Mouse (Mus musculus): ENCODE data around the gene Fer. TPM values are rescaled to one million over a fixed set of nuclear protein-coding genes. Genes with fewer than 3 reads are reported as not detected.

Gene Fer
- 29.7 and 31.8 TPM in 2 replicates for polyA plus RNA-seq (2015; fragmentation: Nextera tagmentation; extraction: Ambion mirVana)

DNA sequence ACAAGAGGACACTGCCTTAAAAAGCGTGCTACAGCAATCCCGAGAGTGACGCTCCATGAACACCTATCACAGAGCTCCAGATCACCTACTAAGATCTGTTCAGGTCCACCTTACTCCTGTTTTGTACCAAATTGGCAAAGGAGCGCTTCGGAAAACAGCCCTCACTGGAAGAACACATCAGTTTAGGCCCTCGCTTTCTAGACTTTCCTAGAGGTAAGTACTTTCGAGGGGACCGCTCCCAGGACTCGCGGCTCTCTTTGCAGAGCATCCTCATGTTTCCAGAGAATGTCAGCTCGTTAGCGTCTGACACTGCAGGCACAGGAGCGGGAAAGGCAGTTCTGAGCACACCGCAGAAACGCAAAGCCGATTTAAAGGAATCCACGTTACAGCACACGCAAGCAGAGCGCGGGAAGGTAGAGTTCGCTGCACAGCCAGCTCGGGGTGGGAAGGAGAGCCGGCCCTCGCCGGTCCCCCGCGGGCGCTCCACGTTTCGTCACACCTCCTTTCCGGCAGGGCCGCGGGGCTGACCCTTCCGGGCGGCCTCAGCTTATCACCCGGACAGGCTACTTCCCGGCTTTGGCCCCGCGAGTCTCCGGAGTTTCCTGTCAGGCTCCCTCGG, at the start of gene Fer:
Gene Fer, plus strand, starts transcription at position 51 of the 619 bp plus-strand sequence.
- H3K27ac ChIP-seq (ENCODE audit: low read length): peak within 1 kb of the TSS; percentile 86

DNA sequence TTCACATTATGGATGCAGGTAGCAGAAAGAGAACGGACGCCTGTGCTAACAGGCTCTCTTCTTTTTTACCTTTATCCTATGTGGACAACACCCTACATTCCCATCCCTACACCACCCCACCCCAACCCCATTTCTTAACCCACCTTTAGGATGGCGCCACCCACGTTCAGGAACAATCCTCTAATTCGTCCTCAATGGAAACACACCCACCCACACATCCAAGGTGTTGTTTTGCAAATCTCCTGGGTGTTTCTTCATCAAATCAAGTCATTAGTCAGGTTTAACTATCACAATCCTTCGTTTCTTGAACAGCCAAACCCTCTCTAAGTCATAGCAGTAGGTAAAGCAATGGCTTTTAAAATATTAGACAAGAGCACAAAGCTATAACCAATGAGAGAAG, 49.3 kb upstream of the Fer start:
- Histone ChIP-seq H3K4me2 (ENCODE audit: low read depth, low read length) (no peak overlapping the region), H3K36me3 (ENCODE audit: control insufficient read depth, insufficient read depth, low read length) (no peaks in the 10 kb centered on the region), H3K9ac (ENCODE audit: low read length) (no peak overlapping the region), H3K27ac (ENCODE audit: low read length) (no peak overlapping the region), H3K27me3 (ENCODE audit: control insufficient read depth, insufficient read depth, low read length) (no peaks in the 10 kb centered on the region), H3K4me1 (ENCODE audit: control insufficient read depth, insufficient read depth, low read length) (no peaks in the 10 kb centered on the region), H3K9me3 (replicated peaks; ENCODE audit: control insufficient read depth, low read length) (no peaks in the 10 kb centered on the region), H3K4me3 (replicated peaks; ENCODE audit: low read length) (no peak overlapping the region)
- ATAC-seq (ENCODE audit: insufficient read depth, low FRiP score): no peak
- WGBS: 77% methylated on average over 6 of the region's 6 CpGs

More for the DNA sequence above, at the start of gene Fer:
- H3K4me2 ChIP-seq (ENCODE audit: low read depth, low read length): peak within 1 kb of the TSS; percentile 95
- no peaks in the 10 kb centered on the region for H3K36me3 ChIP-seq (ENCODE audit: control insufficient read depth, insufficient read depth, low read length)
- peak within 1 kb of the TSS; percentile 96 for H3K4me3 ChIP-seq (replicated peaks; ENCODE audit: low read length)
- peak within 1 kb of the TSS; percentile 92 for H3K9ac ChIP-seq (ENCODE audit: low read length)
- ATAC-seq (ENCODE audit: insufficient read depth, low FRiP score): peak; percentile 53
- WGBS: under 1% methylated on average over 41 of the region's 41 CpGs
- H3K4me1 ChIP-seq (ENCODE audit: control insufficient read depth, insufficient read depth, low read length): peaks cover 10% of the 10 kb centered on the region; the same call in 1 of the 2 replicates
- H3K27me3 ChIP-seq (ENCODE audit: control insufficient read depth, insufficient read depth, low read length): no peaks in the 10 kb centered on the region
- H3K9me3 ChIP-seq (replicated peaks; ENCODE audit: control insufficient read depth, low read length): no peaks in the 10 kb centered on the region

DNA sequence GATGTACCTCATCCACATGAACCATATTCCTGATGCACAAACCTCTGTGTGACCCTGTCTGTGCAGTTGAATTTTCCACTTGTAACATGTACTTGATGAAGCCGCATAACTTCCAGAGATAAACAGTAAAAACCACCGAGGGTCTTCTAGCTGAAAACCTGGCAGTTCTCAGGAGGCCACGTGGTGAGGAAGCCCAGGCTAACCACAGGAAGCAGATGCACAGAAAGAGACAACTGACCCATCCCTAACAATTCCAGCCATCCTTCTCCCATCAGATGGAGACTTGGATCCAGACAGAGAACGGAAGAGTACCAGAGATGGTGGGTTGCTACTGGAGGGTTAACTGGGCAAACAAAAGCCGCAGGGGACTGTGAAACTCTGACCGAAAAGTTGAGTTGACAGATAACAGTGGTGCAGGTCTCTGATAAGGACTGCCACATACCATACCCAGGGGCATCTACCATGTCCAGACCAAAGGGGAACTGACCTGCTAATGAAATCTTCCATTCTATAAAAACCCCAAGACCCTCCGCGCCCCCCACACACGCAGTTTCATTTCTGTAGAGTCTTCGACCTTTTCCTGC, 44.3 kb upstream of the Fer start:
- WGBS: 63% methylated on average over 10 of the region's 10 CpGs
- no peaks in the 10 kb centered on the region for H3K9me3 ChIP-seq (replicated peaks; ENCODE audit: control insufficient read depth, low read length)
- no peak overlapping the region for H3K27ac ChIP-seq (ENCODE audit: low read length)
- no peaks in the 10 kb centered on the region for H3K4me1 ChIP-seq (ENCODE audit: control insufficient read depth, insufficient read depth, low read length)
- no peak overlapping the region for H3K4me2 ChIP-seq (ENCODE audit: low read depth, low read length)
- no peaks in the 10 kb centered on the region for H3K27me3 ChIP-seq (ENCODE audit: control insufficient read depth, insufficient read depth, low read length)
- ATAC-seq (ENCODE audit: insufficient read depth, low FRiP score): no peak
- H3K9ac ChIP-seq (ENCODE audit: low read length): no peak overlapping the region
- H3K4me3 ChIP-seq (replicated peaks; ENCODE audit: low read length): no peak overlapping the region
- H3K36me3 ChIP-seq (ENCODE audit: control insufficient read depth, insufficient read depth, low read length): no peaks in the 10 kb centered on the region

DNA sequence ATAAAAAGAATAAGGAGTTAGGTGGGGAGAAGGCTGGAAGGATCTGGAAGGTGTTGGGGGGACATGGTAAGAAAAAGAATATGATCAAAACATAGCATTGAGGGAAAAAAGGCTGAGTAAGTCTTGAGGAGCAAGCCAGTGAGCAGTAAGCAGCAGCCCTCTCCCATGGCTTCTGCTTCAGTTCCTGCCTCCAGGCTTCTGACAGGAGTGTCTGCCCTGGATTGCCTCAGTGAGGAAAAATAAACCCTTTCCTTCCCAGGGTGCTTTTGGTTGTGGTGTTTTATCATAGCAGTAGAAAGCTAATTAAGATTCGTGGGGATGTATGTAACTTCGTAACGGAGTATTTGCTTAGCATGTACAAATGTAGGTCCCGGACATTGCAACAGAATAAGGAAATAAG, 38.7 kb upstream of the Fer start:
- Histone ChIP-seq H3K4me2 (ENCODE audit: low read depth, low read length) (no peak overlapping the region), H3K4me3 (replicated peaks; ENCODE audit: low read length) (no peak overlapping the region), H3K27me3 (ENCODE audit: control insufficient read depth, insufficient read depth, low read length) (no peaks in the 10 kb centered on the region), H3K36me3 (ENCODE audit: control insufficient read depth, insufficient read depth, low read length) (no peaks in the 10 kb centered on the region), H3K9ac (ENCODE audit: low read length) (no peak overlapping the region), H3K4me1 (ENCODE audit: control insufficient read depth, insufficient read depth, low read length) (no peaks in the 10 kb centered on the region), H3K9me3 (replicated peaks; ENCODE audit: control insufficient read depth, low read length) (no peaks in the 10 kb centered on the region), H3K27ac (ENCODE audit: low read length) (no peak overlapping the region)
- WGBS: 85% methylated on average over 4 of the region's 4 CpGs
- no peak for ATAC-seq (ENCODE audit: insufficient read depth, low FRiP score)

DNA sequence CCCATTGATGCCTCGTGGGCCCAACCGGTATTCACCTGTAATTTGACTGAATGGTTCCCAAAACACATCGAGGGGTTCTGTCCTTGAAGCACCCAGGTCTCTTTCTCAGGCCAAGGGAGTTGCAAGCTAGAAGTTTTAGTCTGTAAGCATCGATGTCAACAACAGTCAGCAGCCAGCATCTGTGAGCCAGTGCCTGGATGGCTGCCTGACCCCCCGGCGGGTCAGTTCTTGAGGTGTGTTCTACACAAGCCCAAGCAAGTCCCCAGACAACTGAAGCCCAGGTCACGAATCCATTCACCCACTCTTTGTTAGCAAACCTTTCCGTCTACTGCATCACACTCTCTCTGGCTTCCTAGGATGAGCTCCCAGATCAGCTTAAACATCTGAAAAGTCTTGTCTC, 36.7 kb upstream of the Fer start:
- no peak overlapping the region for H3K4me3 ChIP-seq (replicated peaks; ENCODE audit: low read length)
- 86% methylated on average over 8 of the region's 8 CpGs for WGBS
- no peak overlapping the region for H3K4me2 ChIP-seq (ENCODE audit: low read depth, low read length)
- no peaks in the 10 kb centered on the region for H3K4me1 ChIP-seq (ENCODE audit: control insufficient read depth, insufficient read depth, low read length)
- no peaks in the 10 kb centered on the region for H3K9me3 ChIP-seq (replicated peaks; ENCODE audit: control insufficient read depth, low read length)
- no peak overlapping the region for H3K27ac ChIP-seq (ENCODE audit: low read length)
- H3K36me3 ChIP-seq (ENCODE audit: control insufficient read depth, insufficient read depth, low read length): no peaks in the 10 kb centered on the region
- H3K9ac ChIP-seq (ENCODE audit: low read length): no peak overlapping the region
- H3K27me3 ChIP-seq (ENCODE audit: control insufficient read depth, insufficient read depth, low read length): no peaks in the 10 kb centered on the region
- ATAC-seq (ENCODE audit: insufficient read depth, low FRiP score): no peak

DNA sequence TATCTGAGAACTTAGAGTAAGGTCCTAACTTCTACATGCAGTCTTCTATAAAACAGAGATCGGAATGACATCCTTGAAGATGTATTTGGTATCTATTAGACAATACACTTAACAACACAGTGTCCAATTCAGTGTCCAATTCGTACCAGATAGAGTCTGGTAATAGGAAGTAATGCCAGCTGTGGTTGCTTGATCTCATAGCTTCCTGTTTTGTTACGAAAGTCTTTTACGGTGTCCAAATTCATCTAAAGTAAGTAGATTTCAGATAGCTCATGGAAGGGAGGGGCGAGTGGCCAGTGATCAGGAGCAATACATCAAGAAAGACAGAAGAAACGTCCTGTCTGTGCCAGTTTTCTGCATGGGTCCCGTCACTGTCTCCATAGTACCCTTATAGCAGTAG, 36.1 kb upstream of the Fer start:
- H3K4me1 ChIP-seq (ENCODE audit: control insufficient read depth, insufficient read depth, low read length): no peaks in the 10 kb centered on the region
- 72% methylated on average over 7 of the region's 7 CpGs for WGBS
- ATAC-seq (ENCODE audit: insufficient read depth, low FRiP score): no peak
- H3K27me3 ChIP-seq (ENCODE audit: control insufficient read depth, insufficient read depth, low read length): no peaks in the 10 kb centered on the region
- no peaks in the 10 kb centered on the region for H3K9me3 ChIP-seq (replicated peaks; ENCODE audit: control insufficient read depth, low read length)
- H3K4me3 ChIP-seq (replicated peaks; ENCODE audit: low read length): no peak overlapping the region
- no peaks in the 10 kb centered on the region for H3K36me3 ChIP-seq (ENCODE audit: control insufficient read depth, insufficient read depth, low read length)
- H3K4me2 ChIP-seq (ENCODE audit: low read depth, low read length): no peak overlapping the region
- no peak overlapping the region for H3K27ac ChIP-seq (ENCODE audit: low read length)
- no peak overlapping the region for H3K9ac ChIP-seq (ENCODE audit: low read length)

DNA sequence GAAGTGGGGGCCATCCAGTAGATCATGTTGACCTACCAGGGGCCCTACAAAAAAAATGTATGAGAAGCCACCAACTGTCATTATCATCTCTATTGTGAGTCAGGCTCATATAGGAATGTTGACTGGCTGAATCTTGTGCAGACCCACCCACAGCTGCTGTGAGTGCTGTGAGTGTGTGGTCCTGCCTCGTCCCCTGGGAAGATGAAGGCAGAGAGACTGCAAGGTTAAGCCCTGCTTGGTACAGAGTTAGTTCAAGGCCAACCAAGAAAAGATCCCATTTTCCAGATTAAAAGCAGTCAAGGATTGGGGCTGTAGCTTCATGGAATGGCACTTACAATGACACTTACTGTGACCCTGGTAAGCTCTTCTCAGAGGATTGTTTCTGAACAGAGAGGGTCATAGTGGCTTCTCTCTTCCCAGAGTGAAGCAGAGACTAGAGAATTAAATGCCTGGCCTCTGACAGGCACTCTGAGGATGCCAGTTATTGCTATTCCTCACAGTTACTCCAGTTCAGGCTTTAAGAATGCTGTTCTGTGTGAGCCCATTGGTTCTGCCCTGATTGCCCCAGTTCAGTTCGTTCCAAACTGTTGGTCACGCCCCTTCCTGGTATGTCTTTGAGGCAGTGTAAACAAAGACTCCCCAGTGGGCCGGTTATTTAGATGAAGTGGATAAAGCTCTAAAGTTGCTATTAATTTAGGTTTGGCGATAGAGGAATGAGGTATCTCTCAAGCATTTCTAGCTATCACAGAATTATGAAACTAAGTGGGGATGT, 34.1 kb upstream of the Fer start:
- Histone ChIP-seq H3K4me1 (ENCODE audit: control insufficient read depth, insufficient read depth, low read length) (no peaks in the 10 kb centered on the region), H3K27me3 (ENCODE audit: control insufficient read depth, insufficient read depth, low read length) (no peaks in the 10 kb centered on the region), H3K27ac (ENCODE audit: low read length) (no peak overlapping the region), H3K4me2 (ENCODE audit: low read depth, low read length) (no peak overlapping the region), H3K9me3 (replicated peaks; ENCODE audit: control insufficient read depth, low read length) (no peaks in the 10 kb centered on the region), H3K9ac (ENCODE audit: low read length) (no peak overlapping the region), H3K36me3 (ENCODE audit: control insufficient read depth, insufficient read depth, low read length) (no peaks in the 10 kb centered on the region), H3K4me3 (replicated peaks; ENCODE audit: low read length) (no peak overlapping the region)
- WGBS: 38% methylated on average over 5 of the region's 5 CpGs
- no peak for ATAC-seq (ENCODE audit: insufficient read depth, low FRiP score)

DNA sequence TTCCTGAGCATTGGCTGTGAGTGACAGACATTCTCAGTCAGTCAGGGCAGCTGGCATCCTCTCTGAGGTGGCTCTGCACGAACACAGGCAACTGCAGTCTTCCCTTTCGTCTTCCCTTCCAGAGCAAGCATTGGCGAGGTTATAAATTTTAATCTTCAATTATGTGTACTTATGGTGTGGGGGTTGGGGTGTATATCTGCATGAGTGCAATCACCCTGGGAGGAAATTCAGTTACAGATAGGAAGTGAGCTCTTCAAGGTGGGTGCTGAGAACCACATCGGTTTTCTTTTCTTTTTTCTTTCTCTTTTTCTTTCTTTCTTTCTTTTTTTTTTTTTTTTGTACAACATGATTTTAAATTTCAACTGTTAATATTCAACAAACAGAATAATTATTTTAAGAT, 31.3 kb upstream of the Fer start:
- no peaks in the 10 kb centered on the region for H3K4me1 ChIP-seq (ENCODE audit: control insufficient read depth, insufficient read depth, low read length)
- WGBS: 76% methylated on average over 4 of the region's 4 CpGs
- no peak for ATAC-seq (ENCODE audit: insufficient read depth, low FRiP score)
- H3K4me3 ChIP-seq (replicated peaks; ENCODE audit: low read length): no peak overlapping the region
- no peak overlapping the region for H3K4me2 ChIP-seq (ENCODE audit: low read depth, low read length)
- no peak overlapping the region for H3K9ac ChIP-seq (ENCODE audit: low read length)
- H3K36me3 ChIP-seq (ENCODE audit: control insufficient read depth, insufficient read depth, low read length): no peaks in the 10 kb centered on the region
- no peaks in the 10 kb centered on the region for H3K27me3 ChIP-seq (ENCODE audit: control insufficient read depth, insufficient read depth, low read length)
- H3K9me3 ChIP-seq (replicated peaks; ENCODE audit: control insufficient read depth, low read length): no peaks in the 10 kb centered on the region
- H3K27ac ChIP-seq (ENCODE audit: low read length): no peak overlapping the region

DNA sequence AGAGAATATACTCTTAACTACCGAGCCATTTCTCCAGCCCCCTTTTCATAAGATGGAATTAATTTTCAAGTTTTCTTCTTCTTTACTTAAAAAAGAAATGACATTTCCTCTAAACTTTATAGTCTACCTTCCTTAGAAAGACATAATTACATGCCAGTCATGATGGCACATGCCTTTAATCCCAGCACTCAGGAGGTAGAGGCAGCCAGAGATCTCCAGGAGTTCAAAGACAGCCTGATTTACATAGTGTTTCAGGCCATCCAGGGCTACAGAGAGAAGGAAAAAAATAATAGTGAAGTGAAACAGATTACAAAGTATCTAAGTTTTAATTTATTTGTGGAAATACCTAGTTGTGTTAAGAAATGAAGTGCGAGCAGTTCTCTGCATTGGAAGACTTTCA, 26.6 kb upstream of the Fer start:
- WGBS: 88% methylated on average over 2 of the region's 2 CpGs
- Histone ChIP-seq H3K9me3 (replicated peaks; ENCODE audit: control insufficient read depth, low read length) (no peaks in the 10 kb centered on the region), H3K4me1 (ENCODE audit: control insufficient read depth, insufficient read depth, low read length) (no peaks in the 10 kb centered on the region), H3K27me3 (ENCODE audit: control insufficient read depth, insufficient read depth, low read length) (no peaks in the 10 kb centered on the region), H3K4me3 (replicated peaks; ENCODE audit: low read length) (no peak overlapping the region), H3K4me2 (ENCODE audit: low read depth, low read length) (no peak overlapping the region), H3K9ac (ENCODE audit: low read length) (no peak overlapping the region), H3K36me3 (ENCODE audit: control insufficient read depth, insufficient read depth, low read length) (no peaks in the 10 kb centered on the region), H3K27ac (ENCODE audit: low read length) (no peak overlapping the region)
- no peak for ATAC-seq (ENCODE audit: insufficient read depth, low FRiP score)
